Mouse (Mus musculus): ENCODE data around the gene Rab12.

Gene Rab12

DNA sequence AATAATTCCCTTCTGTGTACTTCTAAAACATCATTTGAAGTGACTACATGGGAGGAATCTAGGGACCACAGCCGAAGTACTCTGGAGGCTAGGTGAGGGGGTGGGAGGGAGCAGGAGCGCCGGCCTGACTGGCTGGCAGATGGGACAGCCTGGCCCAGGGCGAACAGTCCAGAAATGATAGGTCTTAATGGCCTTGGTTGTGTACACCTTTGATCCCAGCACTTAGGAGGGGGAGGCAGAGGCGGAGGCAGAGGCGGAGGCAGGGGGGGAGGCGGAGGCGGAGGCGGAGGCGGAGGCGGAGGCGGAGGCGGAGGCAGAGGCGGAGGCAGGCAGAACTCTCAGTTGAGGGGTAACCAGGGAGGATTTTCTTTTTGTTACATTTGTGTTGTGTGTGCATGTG lies 20.9 kb downstream of the Rab12 start:
- DNase-seq (ENCODE audit: low spot score), result no peak

DNA sequence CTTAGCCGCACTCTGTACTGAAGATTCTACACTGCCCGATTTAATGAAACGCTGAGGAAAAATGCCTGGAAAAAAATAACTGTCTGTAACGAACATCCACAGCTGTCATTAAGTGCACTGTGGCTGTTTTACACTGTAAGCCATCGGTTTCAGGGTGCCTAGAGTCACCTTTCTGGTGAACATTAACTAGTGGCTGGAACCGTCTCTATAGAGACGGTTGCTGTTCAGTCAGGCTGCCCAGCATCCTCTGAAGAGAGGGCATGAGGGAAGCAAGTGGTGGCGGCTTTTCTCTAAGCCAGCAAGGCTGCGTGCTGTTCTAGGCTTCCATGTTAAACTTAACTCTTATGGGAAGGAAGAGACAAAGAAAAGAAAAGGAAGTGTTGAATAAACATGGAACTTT lies 22.9 kb downstream of the Rab12 start:
- no peak for DNase-seq (ENCODE audit: low spot score)

DNA sequence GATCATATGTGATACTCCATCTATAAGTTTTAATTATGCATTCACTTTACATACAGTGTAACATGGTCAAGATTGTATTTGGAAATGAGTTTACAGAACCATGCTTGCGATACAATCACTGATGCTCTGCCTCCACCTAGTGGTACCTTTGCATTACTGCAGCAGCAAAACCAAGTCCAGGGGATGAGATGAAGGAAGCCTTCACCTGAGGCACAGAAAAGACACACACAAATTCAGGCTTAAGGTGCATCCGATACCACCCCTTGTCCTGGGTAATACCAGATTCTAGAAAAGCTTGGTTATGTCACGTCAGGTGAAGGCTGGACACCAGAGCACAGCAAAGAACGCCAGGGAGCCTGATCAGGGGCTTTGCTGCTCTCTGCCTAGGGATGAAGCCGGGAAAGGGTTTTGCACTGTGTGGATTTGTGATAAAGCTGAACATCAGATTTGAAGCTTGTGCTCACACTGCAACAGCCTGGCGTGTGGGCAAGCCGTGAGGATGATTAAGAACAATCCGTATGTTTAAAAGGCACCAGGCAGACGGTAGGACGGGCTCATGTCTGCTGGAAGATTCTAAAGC lies 29.4 kb downstream of the Rab12 start:
- DNase-seq (ENCODE audit: low spot score), result peak; percentile 87

DNA sequence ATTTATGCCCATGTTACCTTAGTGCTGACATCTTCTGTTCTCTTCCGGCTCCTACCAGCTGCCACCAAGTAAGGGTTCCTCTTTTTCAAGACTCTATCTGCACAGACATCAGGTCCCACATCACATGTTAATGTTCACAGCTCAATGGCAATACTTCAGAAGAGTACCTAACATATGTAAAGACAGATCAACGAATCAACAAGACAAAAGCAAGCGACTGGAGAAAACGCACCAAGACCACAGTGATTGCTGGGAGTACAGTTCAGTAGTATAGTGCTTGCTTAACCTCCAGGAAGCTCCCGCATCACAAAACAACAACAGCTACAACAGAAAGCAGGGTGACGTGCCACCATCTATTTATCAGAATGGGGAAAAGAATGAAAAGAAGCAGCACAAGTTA lies 33.0 kb downstream of the Rab12 start:
- DNase-seq (ENCODE audit: low spot score), result no peak

DNA sequence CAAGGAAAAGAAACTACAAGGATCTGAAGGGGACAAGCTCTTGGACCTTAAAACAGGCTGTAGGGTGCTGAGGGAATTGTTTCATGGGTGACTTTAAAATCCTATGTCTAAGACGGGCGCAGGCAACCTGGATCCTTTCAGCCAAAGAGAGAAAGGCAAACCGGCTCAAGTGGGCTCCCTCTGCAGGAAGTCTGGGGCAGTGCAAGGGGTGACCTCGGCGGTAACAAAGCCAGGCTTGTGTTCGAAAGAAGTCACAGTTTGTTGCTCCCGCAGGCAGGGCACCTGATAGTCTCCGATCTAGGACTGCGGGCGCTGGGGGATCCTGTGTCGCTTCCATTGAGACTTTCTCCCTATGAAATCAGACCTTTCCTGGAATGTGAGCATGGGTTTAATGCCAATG lies 33.8 kb downstream of the Rab12 start:
- peak; percentile 89 for DNase-seq (ENCODE audit: low spot score)

DNA sequence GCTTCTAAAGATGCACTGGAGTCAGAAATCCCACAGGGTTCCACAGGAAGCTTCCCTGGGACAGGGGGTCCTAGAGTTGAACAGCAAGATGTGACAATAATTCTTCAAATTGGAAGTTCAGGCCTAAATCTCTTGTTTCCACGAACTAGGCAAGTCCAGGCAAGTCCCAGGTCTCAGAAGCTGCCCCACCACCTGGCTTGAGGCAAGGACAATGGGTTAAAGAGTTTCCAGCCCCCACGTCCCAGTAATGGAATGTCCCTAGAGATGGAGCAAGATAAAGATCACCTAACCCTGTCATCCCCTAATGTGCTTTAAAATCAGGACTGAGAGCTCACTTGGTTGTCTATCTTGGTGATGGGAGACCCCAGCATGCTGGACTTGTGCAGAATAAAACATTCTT lies 34.6 kb downstream of the Rab12 start:
- no peak for DNase-seq (ENCODE audit: low spot score)

DNA sequence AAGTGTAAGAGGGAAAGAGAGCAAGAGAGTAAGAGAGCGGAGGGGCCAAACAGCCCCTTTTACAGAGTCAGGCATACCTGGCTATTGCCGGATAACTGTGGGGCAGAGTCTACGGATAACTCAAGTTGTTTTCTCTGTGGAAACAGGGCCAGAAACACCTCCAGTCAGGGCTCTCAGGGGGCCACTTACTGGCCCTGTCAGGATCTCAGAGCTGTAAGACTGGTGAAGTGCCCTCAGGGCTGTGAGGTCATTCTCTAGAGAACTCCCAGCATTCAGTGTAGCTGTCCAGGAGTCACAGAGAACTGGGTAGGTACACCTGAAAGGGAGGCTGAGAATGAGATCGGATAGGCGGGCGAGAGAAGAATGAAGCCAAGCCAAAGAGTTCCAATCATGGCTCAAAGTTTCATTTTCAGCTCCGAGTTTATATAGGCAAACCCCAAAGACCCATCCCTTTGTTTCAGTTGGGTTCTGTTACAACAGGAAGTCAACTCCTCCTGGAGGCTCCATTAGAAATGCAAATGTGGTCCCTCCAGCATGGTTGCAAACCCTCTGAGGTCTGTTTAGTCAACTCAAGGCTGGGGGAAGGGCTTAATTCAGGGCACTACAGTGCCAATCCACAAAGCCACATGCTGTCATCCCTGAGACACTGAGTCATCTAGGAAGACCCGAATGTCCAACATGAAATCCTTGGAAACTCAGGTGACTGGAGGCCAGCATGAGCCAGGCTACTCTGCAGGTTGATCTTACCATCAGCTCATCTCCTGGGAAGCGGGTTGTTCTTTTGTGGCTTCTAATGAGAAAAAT lies 35.7 kb downstream of the Rab12 start:
- no peak for DNase-seq (ENCODE audit: low spot score)

DNA sequence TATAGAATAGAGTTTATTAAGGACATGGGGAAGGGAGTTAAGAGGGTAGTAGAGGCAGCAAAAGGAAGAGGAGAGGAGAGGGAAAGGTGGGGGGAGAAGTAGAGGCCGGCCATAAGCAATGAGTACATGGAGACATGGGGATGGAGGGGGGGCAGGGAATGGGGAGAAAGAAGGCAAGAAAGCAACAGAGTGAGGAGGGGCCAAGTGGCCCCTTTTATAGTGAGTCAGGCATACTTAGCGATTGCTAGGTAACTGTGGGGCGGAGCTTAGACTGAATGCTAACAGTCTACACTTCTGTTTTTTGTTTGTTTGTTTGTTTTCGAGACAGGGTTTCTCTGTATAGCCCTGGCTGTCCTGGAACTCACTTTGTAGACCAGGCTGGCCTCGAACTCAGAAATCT lies 38.2 kb downstream of the Rab12 start:
- no peak for DNase-seq (ENCODE audit: low spot score)

DNA sequence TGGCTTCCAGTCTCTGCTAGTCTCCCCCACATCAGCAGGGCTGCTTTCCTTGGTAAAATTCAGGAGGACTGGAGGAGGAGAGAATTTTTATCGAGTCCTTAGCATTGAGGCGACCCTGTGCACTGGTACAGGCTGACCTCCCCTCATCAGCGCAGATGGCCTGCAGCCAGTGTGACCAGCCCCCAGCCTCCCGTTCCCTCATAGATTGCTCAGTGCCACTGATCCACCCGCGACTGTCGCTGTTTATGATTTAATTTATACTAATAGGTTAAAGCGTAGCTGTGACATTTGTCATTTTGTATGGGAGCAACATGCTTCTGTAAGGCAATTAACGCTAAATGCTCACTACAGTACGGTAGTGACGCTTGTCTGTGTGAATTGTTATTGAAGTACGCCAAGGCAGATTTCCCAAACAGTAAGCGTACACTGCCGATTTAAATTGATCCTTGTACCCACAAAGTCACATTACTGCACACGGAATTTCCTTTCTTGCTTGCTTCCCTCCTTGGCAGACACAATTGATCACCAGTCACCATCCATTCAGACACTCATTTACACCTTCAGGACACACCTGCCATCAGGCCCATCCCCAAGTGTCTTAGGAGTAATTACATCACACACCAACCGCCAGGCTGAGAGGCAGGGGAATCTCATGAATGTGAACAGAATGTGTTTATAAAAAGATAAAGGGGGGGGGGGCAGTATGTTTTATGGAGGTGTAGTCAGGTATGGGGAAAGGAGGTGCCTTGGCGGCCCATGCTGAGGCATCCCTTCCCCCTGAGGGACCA lies 38.8 kb downstream of the Rab12 start:
- no peak for DNase-seq (ENCODE audit: low spot score)

DNA sequence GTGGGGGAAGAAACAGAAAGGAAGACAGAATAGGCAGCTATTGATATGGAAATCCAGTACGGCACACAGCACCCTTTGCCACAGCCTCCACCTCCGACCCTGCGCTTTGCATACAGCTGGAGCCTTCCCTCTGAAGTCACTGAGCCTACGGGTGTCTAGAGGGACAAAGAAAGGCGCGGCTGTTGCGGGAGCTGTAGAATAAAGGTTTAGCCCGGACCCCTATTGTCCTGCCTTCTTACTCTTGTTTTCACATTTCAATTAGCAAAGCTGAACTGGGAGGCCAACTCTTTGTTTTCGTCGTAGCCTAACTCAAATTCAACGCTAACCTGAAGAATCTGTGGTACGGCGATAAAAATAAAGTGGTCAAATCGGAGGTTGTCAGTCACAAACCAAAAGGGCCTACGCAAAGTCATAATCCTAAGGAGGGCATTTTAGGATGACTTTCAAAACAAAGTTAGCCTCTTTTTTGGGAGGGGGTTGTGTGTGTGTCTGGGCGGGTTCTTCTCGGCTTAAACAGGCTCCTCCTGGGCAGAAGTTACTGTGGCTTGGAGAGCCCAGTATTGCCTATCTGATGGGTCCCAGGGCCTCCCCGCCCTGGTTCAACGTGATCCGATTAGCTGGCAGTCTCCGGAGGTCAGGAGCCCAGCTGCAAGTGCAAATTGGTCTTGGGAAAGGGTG lies 39.6 kb downstream of the Rab12 start:
- peak; percentile 71 for DNase-seq (ENCODE audit: low spot score)

DNA sequence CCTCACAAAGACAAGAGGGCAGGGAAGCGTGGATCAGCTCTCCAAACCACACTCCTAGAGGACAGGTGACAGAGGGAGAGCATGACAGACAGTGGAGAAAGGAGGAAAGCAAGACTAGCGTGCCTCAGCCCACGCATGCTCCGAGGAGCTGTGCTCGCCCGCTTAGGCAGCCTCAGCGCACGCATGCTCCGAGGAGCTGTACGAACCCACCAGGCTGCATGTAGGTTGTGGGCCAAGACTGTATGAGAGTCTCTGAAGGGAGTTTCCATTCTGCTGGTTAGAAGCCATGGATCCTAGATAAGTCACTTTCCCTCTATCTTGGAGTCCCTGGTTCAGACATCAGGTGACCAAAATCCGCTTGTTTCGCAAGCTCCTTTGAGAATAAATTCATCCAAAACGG lies 40.2 kb downstream of the Rab12 start:
- DNase-seq (ENCODE audit: low spot score), result peak; percentile 55

DNA sequence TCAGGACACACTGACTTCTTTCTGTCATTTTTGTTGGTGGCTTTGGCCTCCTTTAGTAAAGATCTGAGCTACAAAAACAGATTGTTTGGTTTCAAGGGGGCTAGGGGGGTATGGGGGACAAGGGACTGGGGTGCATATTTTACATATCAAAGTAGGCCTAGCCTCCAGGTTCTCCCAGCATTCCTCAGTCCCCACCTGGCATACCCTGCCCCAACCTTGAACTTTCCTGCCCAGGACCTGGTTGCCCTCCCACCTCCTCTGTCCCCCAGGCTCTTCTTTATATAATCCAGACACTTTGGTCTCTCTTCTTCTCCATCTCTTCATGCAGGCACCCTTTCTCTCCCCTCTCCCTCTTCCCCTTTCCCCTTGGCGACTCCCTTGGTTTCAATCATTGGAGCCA lies 46.3 kb downstream of the Rab12 start:
- no peak for DNase-seq (ENCODE audit: low spot score)

DNA sequence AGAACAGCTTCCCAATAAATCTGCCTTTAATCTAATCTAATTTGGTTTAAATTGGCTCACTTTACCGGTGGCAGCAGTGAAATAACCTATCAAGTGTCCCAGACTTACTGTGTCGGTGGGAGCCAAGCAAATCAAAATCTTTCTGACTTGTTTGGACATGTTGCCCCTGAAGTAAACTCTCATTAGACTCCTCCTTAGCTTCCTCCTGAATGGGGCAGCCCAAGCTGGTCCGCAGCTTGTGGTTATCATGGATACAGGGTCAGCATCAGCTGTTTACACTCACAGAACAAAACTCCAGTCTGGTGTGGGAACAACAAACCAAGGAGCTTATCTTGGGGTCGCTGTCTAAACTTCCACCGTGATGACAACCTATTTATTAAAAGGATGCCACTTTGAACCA lies 47.8 kb downstream of the Rab12 start:
- no peak for DNase-seq (ENCODE audit: low spot score)

DNA sequence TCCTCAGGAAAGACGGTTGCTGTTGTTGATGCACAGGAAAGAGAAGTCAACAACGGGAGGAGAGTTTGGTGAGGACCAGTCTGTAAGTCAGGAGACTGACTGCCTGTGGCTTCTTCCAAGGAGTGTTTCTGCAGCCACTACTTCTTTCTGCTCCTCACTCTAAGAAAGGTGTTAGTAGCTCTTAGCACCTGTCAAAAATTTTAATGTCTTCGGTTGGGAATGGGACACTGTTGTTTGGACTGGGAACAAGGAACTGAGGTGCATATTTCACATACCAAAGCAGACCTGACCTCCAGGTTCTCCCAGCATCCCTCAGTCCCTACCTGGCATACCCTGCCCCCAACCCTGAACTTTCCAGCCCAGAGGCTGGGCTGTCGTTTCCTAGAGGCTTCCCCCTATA lies 48.3 kb downstream of the Rab12 start:
- no peak for DNase-seq (ENCODE audit: low spot score)

DNA sequence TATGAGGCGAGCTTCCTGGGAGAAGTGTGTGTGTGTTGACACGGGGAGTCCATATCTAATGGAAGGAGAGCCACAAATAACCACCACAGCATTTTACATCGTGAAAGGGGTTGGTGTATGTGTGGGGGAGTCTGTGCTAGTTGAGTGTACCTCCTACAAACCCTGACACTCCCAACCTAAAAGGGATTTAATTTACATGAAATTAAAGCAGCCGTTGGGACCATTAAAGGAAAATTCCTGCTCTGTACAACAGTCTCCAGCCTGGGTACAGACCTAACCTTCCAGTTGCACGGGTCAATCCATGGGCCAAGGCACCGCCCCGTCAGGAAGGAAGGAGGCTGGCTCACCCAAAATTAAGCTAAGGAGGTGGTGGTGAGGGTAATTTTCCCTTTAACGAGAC lies 49.5 kb downstream of the Rab12 start:
- no peak for DNase-seq (ENCODE audit: low spot score)

DNA sequence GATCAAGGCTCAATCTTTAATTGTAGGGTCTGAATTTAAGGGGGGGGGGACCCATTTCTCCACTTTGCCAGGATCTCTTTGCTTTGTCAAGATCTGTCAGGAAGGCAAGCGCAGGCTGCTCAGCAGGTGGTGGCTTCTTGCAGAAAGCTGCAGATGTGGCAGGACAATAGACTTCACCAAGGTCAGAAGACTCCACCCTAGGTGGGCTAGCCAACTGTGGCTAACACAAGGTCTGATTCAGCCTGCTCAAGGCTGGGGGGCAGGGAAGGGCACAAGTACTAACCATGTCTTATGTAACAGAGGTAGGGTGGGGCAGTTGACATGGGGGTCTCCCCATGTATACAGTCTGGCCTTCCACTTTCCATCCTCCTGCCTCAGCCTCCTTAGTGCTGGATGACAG lies 62.3 kb downstream of the Rab12 start:
- DNase-seq (ENCODE audit: low spot score), result no peak

DNA sequence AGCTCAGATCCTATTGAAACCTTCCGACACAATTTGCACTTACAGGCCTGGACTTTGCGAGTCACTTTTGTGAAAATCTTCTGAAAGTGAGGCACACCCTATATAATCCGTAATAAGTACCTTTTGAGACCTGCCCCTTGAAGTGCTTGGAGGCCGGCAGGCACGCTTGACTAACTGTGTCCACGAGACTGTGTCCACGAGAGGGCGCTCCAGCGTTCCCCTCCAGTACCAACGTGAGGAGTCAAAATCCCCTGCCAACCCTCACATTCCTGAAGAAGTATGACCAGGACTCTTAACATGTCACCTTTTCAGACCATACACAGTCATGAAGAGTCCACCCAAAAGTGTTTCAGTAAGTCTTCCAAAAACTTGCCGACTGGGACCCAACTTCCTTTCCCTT lies 68.4 kb downstream of the Rab12 start:
- DNase-seq (ENCODE audit: low spot score), result peak; percentile 95

DNA sequence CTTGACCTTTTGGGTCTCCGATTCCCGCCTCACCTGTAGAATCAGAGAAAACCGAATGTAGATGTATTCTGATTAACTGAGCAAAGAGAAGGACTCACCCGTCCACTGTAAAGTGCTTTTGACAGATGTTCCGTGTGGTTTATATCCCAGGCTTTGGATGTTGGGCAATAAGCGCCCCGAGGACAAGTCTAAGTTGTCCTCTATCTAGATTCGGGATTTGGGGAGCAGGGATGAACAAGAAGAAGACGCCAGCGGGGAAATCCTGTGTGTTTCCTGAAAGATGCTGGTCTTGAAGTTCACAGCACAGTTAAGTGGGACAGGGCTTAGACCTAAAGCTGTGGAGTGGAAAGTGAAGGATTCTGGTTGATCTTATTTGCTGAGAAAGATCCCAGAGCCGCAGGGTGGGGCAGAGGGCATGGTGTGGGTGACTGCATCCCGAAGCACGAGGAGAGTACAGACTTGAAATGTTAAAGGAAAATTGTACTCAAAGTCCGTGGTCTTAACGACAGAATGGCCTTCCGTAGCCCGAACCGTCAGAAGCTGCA lies 68.9 kb downstream of the Rab12 start:
- peak; percentile 36 for DNase-seq (ENCODE audit: low spot score)

DNA sequence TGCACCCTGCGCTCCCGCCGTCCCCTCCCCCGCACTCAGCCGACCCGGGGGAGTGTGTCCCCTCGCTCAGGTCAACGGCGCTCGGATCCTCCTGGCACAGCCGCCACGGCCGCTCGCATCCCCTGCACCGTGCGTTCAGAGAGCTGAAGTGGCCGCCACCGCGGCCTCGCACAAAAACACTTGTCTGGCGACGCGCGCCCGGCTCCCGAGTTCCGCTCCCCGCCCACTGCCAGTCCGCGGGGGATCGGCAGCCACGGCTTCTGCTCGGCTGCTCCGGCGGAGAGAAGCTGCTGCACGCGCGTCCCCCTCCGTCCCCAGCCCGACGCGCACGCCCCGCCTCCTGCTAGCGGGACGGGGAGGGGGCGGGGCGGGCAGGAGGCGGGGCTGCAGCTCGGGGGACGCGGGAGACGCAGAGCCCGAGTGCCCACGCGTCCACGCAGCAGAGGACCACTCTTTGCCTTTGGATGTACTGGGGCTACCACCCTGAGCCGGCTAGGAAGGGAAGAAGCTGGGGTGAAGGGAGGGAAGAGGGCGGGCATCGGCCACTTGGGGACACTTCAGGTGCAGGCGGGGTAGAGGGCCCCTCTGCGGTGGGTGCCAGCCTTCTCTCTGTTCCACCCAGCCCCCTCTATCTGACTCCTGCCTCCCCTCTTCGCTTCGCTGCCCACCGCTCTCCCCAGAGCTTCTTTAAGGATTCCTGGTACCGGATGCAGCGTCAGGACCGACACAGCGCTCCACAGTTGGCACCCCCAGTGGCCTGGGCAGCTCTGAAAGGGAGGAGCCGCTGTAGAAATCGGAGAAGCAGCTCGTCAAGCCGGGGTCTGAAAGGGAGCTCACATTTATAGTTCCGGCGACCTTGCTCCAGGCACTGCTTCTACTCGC lies 69.8 kb downstream of the Rab12 start, which contains the start of gene Mtcl1:
Mtcl1 (minus strand) TSS at position 291 of the 882 bp plus-strand sequence.
- DNase-seq (ENCODE audit: low spot score), result peak; percentile 89

DNA sequence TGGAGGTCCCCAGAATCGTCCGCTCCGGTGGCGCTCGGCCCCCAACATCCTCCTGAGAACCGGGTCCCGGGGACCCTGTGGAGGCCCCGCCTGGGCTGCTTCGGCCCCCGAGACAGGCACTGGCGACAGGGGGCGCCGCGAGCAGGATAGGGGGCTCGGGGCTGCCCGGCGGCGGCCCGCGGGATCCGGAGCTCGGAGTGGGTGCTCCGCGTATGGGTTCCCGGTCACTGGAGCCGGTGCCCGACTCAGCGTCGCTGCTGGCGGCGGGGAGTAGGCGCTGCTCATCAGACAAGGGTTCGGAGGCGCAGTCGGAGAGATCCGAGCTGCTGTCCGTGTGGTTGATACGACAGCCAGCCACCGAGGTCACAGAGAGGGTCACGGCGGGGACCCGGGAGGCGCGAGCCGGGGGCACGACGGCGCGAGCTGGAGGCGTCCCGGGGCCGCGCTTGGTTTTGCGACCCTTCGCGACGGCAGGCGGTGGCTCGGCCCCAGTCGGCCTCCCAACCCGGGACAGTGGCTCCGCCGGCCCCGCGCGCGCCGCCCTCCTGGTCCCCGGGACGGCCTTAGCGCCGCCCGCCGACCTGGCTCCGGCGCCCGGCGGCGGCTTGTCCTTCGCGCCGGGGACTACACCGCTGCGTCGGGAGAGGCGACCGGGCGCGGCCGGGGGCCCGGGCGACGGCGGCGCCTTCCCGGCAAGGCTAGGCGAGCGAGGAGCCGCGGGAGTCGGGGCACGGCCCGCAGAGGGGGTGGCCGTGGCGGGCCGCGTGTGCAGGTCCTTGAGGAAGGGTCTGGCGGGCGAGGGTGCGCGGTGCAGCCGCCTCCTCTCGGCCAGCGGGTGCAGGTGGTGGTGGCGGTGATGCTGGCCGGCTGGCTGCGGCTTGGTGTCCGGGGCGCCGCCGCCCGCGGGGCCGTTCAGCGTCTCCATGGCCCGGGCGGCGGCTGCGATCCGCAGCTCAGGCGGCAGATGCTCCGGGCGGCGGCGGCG lies 70.8 kb downstream of the Rab12 start:
- peak; percentile 68 for DNase-seq (ENCODE audit: low spot score)

Measured in retina, embryonic 14.5 days (tissue).